Mouse (Mus musculus): ENCODE measurements around the gene Slc15a4.

Slc15a4 gene

GRCm38 (mm10) chr5:127620371-127620770 is 12.3 kb downstream of the Slc15a4 start:
- no peak for DNase-seq

GRCm38 (mm10) chr5:127618834-127619233 is 13.9 kb downstream of the Slc15a4 start:
- no peak for DNase-seq

- peak; percentile 99 for DNase-seq
These were observed 15.6 kb downstream of the Slc15a4 start for GRCm38 (mm10) chr5:127616884-127617635.

DNA sequence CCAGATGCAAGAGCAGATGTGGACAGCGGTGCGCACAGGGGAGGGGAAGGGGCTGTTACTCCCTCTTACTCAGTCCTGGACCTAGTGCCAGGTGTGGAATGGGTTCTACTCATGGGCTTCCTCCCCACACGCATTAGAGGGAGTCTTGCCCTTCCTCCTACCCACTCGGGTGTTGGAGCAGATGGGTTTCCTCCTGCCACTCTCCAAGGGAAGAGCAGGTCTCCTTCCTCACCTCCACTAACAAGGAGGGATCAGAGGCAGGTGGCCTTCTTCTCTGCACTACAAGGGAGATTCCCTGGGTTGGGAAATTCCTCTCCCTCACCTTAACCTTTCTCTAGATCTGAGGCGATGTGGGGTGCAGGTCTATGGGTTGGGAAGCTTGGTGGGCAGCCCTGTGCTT is 16.5 kb downstream of the Slc15a4 start:
- no peak for DNase-seq

DNA sequence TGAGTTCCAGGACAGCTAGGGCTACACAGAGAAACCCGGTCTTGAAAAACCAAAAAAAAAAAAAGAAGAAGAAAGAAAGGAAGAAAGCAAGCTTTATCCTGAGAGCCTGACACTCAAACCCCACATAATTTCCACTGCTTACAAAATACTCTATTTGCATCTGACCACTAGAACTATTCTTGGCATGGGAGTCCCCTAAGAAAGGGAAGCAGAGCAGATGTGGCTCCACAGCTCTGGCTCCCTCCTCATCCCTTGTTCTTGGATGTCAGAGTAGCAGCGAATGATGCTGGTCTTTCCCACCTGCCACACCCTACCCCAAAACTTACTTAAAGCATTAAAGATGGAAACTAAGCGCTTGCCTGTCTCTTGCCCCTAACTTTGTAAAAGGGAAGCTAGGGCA is 17.2 kb downstream of the Slc15a4 start:
- DNase-seq, result no peak

GRCm38 (mm10) chr5:127612397-127612796 is 20.3 kb downstream of the Slc15a4 start:
- DNase-seq, result no peak

GRCm38 (mm10) chr5:127611881-127612280 is 20.8 kb downstream of the Slc15a4 start:
- DNase-seq, result no peak

DNA sequence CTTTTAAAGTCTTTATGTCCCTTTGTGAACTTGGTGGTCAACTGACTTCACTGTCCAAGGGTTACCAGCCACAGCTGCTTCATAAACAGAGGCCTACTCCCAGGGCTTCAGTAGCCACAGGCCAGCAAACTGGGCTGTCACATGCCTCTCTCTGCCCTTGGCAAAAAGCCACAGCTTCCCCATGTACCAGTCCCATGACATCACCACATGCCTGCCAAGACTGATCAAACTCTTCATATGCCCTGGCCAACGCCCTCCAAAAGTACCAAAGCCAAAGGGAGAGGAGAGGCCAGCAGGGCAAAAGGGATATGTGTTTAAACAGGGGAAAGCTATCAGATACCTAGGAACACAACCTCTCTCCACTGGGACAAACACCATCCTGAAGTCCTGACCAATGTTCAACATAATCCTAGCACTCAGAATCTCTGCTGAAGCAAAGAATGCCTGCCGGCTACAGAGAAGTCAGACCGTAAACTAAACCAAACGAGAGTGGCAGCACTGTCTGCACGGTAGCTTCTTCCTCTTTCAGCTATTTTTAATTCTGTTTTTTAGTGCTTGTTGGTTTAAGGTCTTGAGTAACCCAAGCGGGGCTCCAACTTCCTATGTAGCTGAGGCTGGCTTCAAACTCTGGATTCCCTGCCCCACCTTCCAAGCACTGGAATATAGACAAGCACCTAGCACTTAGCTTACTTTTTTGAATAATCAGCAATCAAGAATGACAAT is 21.7 kb downstream of the Slc15a4 start:
- peak; percentile 68 for DNase-seq

DNA sequence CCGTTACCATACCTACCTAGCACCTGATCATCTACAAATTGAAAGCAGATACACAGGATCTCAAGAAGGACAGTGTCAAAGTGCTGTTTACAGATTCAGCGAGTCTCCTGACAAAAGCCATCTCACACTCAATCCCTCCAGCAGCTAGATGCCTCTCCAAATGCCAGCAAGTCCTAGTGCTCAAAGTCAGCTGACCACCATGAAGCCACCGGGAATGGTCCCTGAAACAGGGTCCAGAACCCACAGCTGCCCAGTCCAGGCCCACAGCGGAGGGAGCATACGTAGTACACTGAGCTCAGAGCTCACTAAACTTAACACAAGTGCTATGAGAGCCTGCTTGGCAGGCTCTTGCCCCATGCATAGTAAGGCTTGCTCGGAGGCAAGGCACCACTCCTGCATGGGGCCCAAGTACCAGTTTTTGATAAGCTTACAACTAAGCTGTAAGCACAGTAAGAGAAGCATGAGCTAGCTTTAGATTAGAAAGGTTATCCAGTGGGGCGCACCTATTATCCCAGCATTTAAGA is 23.4 kb downstream of the Slc15a4 start:
- DNase-seq, result no peak

- no peak for DNase-seq
These were observed 25.2 kb downstream of the Slc15a4 start for GRCm38 (mm10) chr5:127607507-127607906.

- no peak for DNase-seq
These were observed 29.7 kb downstream of the Slc15a4 start for GRCm38 (mm10) chr5:127602996-127603395.

DNA sequence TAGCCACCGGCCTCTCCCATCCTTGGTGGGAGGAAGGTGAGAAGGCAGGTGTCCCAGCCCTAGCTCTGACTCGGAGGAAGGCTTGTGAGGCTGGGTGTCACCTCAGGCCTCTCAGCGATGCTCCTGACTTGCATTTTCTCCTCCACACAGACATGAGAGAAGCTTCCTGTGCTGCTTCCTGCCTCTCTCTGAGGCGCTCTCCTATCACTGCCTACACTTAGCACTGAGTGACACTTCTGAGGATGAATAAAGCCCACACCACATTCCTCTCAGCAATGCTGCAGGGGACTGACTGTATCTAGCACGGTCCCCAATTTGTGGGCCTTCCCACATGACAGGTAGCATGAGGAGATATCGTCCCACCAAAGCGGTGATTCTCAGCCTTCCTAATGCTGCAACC is 35.8 kb downstream of the Slc15a4 start:
- DNase-seq, result no peak

- DNase-seq, result no peak
These were observed 37.0 kb downstream of the Slc15a4 start for GRCm38 (mm10) chr5:127595676-127596075.

DNA sequence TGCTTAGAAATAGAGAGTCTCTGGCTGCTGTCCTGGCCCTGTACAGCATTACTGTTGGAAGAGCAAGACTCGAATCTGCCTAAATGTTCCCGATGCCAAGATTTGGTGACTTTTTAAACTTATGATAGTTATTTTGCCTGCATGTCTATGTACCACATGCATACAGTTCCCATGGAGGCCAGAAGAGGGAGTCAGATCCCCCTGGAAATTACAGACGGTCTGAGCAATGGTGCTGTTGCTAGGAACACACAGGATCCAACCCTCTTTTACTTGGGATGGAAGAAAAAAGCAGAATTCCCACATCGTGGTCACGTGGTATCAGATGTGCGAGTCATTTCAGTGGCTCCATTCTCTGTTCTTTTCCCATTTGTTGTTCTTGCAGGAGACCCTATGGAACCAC is 39.8 kb downstream of the Slc15a4 start:
- peak; percentile 41 for DNase-seq

DNA sequence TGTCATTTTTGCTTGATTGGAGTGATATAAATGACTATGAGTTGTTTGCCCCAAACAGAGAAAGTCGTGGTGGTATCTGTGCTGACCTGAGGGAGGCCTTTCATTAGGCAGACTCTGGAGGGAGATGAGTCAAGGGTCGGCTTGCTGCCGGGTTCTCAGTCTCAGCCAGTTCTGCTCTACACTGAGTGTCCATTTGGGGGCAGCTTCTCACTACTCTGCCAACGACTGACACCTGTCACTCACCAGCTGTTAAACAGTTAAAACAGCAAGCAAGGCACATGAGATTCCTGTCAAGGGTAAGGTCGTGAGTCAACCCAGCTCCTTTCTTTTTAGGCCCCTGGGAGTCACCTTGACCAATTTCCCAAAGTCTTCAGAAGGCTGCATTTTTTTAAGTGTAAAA is 40.3 kb downstream of the Slc15a4 start:
- DNase-seq, result no peak

DNA sequence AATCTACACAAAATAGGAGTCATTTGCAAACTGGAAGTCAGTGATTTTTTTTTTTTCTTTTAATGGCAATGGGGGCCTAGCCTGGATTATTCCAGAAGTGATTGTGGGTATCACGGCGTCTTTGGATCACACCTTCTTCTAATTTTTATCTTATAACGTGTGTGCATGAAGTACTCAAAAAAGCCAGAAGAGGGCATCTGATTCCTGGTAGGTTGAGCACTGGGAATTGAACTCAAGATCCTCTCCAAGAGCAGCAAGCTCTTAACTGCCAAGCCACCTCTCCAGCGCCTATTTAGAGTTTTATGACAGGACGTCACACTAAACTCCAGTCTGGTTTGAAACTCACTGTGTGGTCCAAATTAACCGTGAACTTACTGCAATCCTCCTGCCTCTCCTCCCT is 44.8 kb downstream of the Slc15a4 start:
- no peak for DNase-seq

GRCm38 (mm10) chr5:127583658-127584057 is 49.0 kb downstream of the Slc15a4 start:
- peak; percentile 10 for DNase-seq

DNA sequence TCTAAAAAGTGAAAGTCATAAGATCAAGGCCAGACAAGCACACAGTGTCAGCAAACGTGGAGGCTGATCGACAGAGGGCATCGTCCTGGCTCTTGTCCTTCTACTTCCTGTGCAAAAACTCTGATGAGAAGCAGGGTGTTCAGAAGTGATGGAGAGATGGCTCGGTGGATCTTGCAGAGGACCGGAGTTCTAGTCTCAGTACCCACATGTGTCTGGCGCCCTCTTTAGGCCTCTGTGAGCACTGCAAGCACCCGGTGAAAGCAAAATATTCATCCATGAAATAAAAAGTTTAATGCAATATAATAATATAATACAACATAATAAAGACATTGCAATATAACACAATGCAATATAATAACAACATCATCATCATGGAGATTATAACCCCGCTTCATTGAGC is 55.3 kb downstream of the Slc15a4 start:
- DNase-seq, result peak; percentile 7

GRCm38 (mm10) chr5:127567165-127567741 is 65.4 kb downstream of the Slc15a4 start:
- DNase-seq, result no peak

GRCm38 (mm10) chr5:127561086-127561485 is 71.6 kb downstream of the Slc15a4 start:
- no peak for DNase-seq

- DNase-seq, result no peak
These were observed 84.6 kb downstream of the Slc15a4 start for GRCm38 (mm10) chr5:127548136-127548535.

DNA sequence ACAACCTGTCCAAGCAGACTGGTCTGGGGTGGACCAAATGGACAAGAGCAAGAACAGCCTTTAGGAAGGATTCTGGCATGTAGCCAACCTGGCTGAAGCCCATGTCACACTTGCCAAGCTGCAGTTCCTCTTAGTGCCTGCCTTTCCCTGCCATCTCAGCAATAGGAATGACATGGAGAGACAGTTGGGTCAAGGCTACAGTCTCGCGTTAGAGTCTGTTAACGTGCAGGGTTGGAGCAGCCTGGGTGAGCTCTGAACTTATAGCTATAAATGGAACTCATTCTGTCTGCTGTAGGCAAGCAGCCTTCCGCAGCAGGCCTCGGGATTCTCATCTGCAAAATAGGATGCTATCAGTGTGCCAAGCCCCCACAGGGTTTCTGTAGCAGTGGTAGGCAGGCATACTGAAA is 86.1 kb downstream of the Slc15a4 start:
- DNase-seq, result peak; percentile 14

All from lung, postnatal 10 days (tissue).